Mouse (Mus musculus) MEL (cell line): ENCODE measurements at regions not wholly inside any gene's neighbourhood (a gene's known extent, or its start where the extent isn't known, plus 50 kb on each side); places are given as distances from the start of the nearest gene placed in this dataset.

Experiments
- DNase-seq: peaks from one replicate; pipeline ENCODE4 v3.0.0; 2011; ENCODE audit warnings: low read depth, low spot score
- H3K27ac ChIP-seq: 2 replicates; pipeline ENCODE4 v1.5.1; 2012; ENCODE audit warnings: low read depth, mild to moderate bottlenecking, control low read depth, low read length, moderate library complexity; ENCODE audit not compliant: control insufficient read depth
- H3K27me3 ChIP-seq, 2 experiments: fragments of 150-350 bp in 1 of 2; sonication (generic) in 1 of 2; 2 replicates each; pipeline ENCODE4 v1.6.1; 2012; ENCODE audit warnings: low read length in 2 of 2, mild to moderate bottlenecking in 2 of 2, improper control_type of control experiment in 1 of 2, moderate library complexity in 1 of 2; ENCODE audit not compliant: insufficient read depth in 2 of 2, control insufficient read depth in 1 of 2
- H3K36me3 ChIP-seq, 2 experiments: 2 replicates each; pipeline ENCODE4 v1.6.1; 2012 to 2014; ENCODE audit warnings: low read length in 2 of 2, improper control_type of control experiment in 1 of 2, inconsistent platforms in 1 of 2, mild to moderate bottlenecking in 1 of 2; ENCODE audit not compliant: insufficient read depth in 2 of 2, control insufficient read depth in 1 of 2
- H3K4me1 ChIP-seq, 2 experiments: fragments of 150-350 bp in 1 of 2; sonication (generic) in 1 of 2; 2 replicates each; pipeline ENCODE4 v1.6.1; 2012; ENCODE audit warnings: low read length in 2 of 2, improper control_type of control experiment in 1 of 2, mild to moderate bottlenecking in 1 of 2; ENCODE audit not compliant: insufficient read depth in 2 of 2, control insufficient read depth in 1 of 2
- H3K4me3 ChIP-seq, 2 experiments: fragments of 150-350 bp in 1 of 2; sonication (generic) in 1 of 2; 2 replicates each; pipeline ENCODE4 v1.5.1; 2012; ENCODE audit warnings: low read depth in 2 of 2, low read length in 2 of 2, mild to moderate bottlenecking in 2 of 2, moderate library complexity in 2 of 2, control low read depth in 1 of 2, improper control_type of control experiment in 1 of 2; ENCODE audit not compliant: control insufficient read depth in 1 of 2, insufficient read depth in 1 of 2
- H3K79me2 ChIP-seq: 2 replicates; pipeline ENCODE4 v1.6.1; 2012; ENCODE audit warnings: mild to moderate bottlenecking, low read length, moderate library complexity; ENCODE audit not compliant: control insufficient read depth, poor library complexity, insufficient read depth
- H3K9ac ChIP-seq: 2 replicates; pipeline ENCODE4 v1.6.1; 2012; ENCODE audit warnings: low read depth, mild to moderate bottlenecking, control low read depth, low read length, moderate library complexity; ENCODE audit not compliant: control insufficient read depth, poor library complexity, severe bottlenecking
- H3K9me3 ChIP-seq: fragments of 150-350 bp; sonication (generic); replicated peaks from 2 replicates; pipeline ENCODE4 v1.6.1; 2012; ENCODE audit warnings: mild to moderate bottlenecking, low read length, improper control_type of control experiment, moderate library complexity; ENCODE audit not compliant: insufficient read depth
- BHLHE40 ChIP-seq: IDR thresholded peaks from 2 replicates; pipeline ENCODE4 v1.6.1; 2012; ENCODE audit warnings: low read depth, mild to moderate bottlenecking, inconsistent platforms, low read length, improper control_type of control experiment, borderline replicate concordance
- CHD1 ChIP-seq: IDR thresholded peaks from 2 replicates; pipeline ENCODE4 v1.6.1; 2012; ENCODE audit warnings: low read depth, mild to moderate bottlenecking, inconsistent platforms, low read length, improper control_type of control experiment
- CHD2 ChIP-seq: IDR thresholded peaks from 2 replicates; pipeline ENCODE4 v1.6.1; 2011; ENCODE audit warnings: low read length, improper control_type of control experiment
- EP300 ChIP-seq, 2 experiments: IDR thresholded peaks; 2 replicates each; pipeline ENCODE4 v1.6.1; 2011; ENCODE audit warnings: improper control_type of control experiment in 2 of 2, low read length in 2 of 2, low read depth in 1 of 2, mild to moderate bottlenecking in 1 of 2
- ETS1 ChIP-seq: IDR thresholded peaks from 2 replicates; pipeline ENCODE4 v1.6.1; 2012; ENCODE audit warnings: low read depth, mild to moderate bottlenecking, inconsistent platforms, low read length, improper control_type of control experiment, moderate library complexity
- GABPA ChIP-seq: IDR thresholded peaks from 2 replicates; pipeline ENCODE4 v1.6.1; 2012; ENCODE audit warnings: low read depth, mild to moderate bottlenecking, inconsistent platforms, low read length, improper control_type of control experiment, moderate library complexity
- KAT2A ChIP-seq: conservative IDR thresholded peaks from 2 replicates; pipeline ENCODE4 v1.6.1; 2012; ENCODE audit warnings: low read depth, low read length, improper control_type of control experiment, inconsistent platforms
- MAFK ChIP-seq: IDR thresholded peaks from 2 replicates; pipeline ENCODE4 v1.6.1; 2011; ENCODE audit warnings: low read depth, mild to moderate bottlenecking, low read length, improper control_type of control experiment, borderline replicate concordance
- MAX ChIP-seq: IDR thresholded peaks from 2 replicates; pipeline ENCODE4 v1.6.1; 2011; ENCODE audit warnings: low read length, improper control_type of control experiment
- MXI1 ChIP-seq: IDR thresholded peaks from 2 replicates; pipeline ENCODE4 v1.6.1; 2011; ENCODE audit warnings: mild to moderate bottlenecking, low read depth, low read length, improper control_type of control experiment
- MYB ChIP-seq: IDR thresholded peaks from 2 replicates; pipeline ENCODE4 v1.6.1; 2011; ENCODE audit warnings: mild to moderate bottlenecking, low read depth, low read length, improper control_type of control experiment
- MYC ChIP-seq: IDR thresholded peaks from 2 replicates; pipeline ENCODE4 v1.6.1; 2011; ENCODE audit warnings: low read depth, mild to moderate bottlenecking, low read length, improper control_type of control experiment, moderate library complexity
- NELFE ChIP-seq: IDR thresholded peaks from 2 replicates; pipeline ENCODE4 v1.6.1; 2011; ENCODE audit warnings: low read depth, low read length, improper control_type of control experiment
- NRF1 ChIP-seq: IDR thresholded peaks from 2 replicates; pipeline ENCODE4 v1.6.1; 2014; ENCODE audit warnings: low read depth, mild to moderate bottlenecking, inconsistent platforms, low read length, improper control_type of control experiment, moderate library complexity; ENCODE audit not compliant: poor library complexity, insufficient read depth, severe bottlenecking
- POLR2A ChIP-seq, 2 experiments: IDR thresholded peaks; 2 replicates each; pipeline ENCODE4 v1.6.1; 2011 to 2012; ENCODE audit warnings: low read length in 2 of 2, mild to moderate bottlenecking in 2 of 2, control low read depth in 1 of 2, improper control_type of control experiment in 1 of 2, low read depth in 1 of 2, moderate library complexity in 1 of 2; ENCODE audit not compliant: control insufficient read depth in 1 of 2, insufficient read depth in 1 of 2, poor library complexity in 1 of 2
- POLR2AphosphoS2 ChIP-seq: IDR thresholded peaks from 2 replicates; pipeline ENCODE4 v1.6.1; 2011; ENCODE audit warnings: low read length, improper control_type of control experiment
- POLR2AphosphoS5 ChIP-seq: IDR thresholded peaks from 2 replicates; pipeline ENCODE4 v1.6.1; 2012; ENCODE audit warnings: low read depth, borderline replicate concordance, mild to moderate bottlenecking, inconsistent platforms, low read length, moderate library complexity, mixed read lengths
- RAD21 ChIP-seq: IDR thresholded peaks from 2 replicates; pipeline ENCODE4 v1.6.1; 2011; ENCODE audit warnings: mild to moderate bottlenecking, low read depth, low read length, improper control_type of control experiment
- SMC3 ChIP-seq: IDR thresholded peaks from 2 replicates; pipeline ENCODE4 v1.6.1; 2011; ENCODE audit warnings: low read depth, low read length, improper control_type of control experiment
- TCF12 ChIP-seq: IDR thresholded peaks from 2 replicates; pipeline ENCODE4 v1.6.1; 2014; ENCODE audit warnings: low read depth, mild to moderate bottlenecking, inconsistent platforms, low read length, improper control_type of control experiment, moderate library complexity
- UBTF ChIP-seq: IDR thresholded peaks from 2 replicates; pipeline ENCODE4 v1.6.1; 2012; ENCODE audit warnings: low read depth, mild to moderate bottlenecking, inconsistent platforms, low read length, improper control_type of control experiment, moderate library complexity, borderline replicate concordance; ENCODE audit not compliant: insufficient read depth
- USF1 ChIP-seq: IDR thresholded peaks from 2 replicates; pipeline ENCODE4 v1.6.1; 2014; ENCODE audit warnings: low read depth, mild to moderate bottlenecking, inconsistent platforms, low read length, improper control_type of control experiment, moderate library complexity
- ZNF384 ChIP-seq: IDR thresholded peaks from 2 replicates; pipeline ENCODE4 v1.6.1; 2012; ENCODE audit warnings: low read depth, mild to moderate bottlenecking, inconsistent platforms, low read length, improper control_type of control experiment

DNA sequence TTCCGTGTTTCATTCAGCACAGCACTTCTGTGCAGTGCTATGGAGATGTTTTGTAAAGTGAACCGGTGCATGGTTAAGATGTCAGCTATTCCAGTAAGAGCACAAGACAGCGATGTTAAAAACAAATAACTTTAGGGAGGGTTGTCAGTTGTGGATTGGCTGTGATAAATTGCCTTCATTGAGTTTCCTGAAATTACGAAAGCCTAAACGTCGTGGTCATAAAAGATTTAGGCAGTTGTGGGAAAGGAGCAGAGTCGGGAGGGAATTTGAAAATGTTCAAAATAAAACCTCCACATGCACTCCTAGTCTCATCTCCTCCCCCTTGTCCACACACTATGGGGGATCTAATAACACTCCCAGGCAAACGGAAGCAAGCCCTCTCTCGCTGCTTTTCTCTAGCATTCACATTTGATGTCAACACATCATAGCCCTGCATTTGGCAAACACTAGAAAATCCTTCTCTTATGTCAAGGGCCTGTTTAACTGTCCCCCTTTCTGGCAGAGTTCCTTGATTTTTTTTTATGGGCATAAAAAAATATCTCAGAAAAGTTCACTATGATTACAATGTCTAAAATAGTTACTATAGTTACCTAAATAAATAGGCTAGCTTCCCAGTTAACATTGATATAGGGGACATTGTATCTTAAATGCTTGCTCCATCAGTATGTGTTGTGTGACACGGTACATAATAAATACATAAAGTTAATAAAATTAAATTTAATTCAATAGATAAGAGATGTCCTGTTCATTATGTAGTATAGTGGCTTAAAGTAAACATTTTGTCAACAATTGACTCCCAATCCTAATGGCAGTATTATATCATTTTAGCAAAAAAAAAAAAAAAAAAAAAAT, 589.2 kb upstream of the Kif18a start:
- H3K9ac ChIP-seq = no peak overlapping the region
- DNase-seq = no peak
- no peaks in the 10 kb centered on the region; a peak in 2 of 4 replicates for H3K36me3 ChIP-seq
- H3K4me3 ChIP-seq = no peak overlapping the region
- H3K4me1 ChIP-seq = no peaks in the 10 kb centered on the region; a peak in 1 of 4 replicates
- H3K9me3 ChIP-seq = no peaks in the 10 kb centered on the region
- no peak overlapping the region for H3K27ac ChIP-seq
- H3K27me3 ChIP-seq = no peaks in the 10 kb centered on the region
- TF ChIP-seq ETS1 (no peak), TCF12 (no peak), POLR2A (IDR thresholded peaks at IDR 0.05; ENCODE audit: control insufficient read depth in 1 of 2, insufficient read depth in 1 of 2, low read depth in 1 of 2, low read length in 2 of 2, poor library complexity in 1 of 2) (no peak), POLR2AphosphoS2 (no peak)
- H3K79me2 ChIP-seq = no peaks in the 10 kb centered on the region

DNA sequence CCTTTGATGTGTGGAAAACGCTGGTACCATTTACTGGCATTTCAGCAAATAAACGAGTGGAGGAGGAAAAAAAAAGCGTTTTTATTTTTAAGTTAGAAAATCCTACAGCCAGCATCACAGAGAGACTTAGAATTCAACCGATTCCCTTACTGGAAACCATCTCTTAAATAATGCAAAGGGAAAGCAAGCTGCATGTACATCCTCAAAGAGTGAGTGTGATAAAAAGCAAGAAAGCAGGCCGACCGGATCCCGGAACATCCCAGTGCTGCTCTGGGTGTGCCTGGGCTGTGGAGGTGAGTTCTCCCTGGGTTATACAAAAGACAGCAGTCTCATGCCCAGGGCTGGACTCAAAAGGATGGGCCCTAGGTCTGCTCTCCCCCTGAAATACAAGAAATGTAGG, 579.2 kb upstream of the Kif18a start:
- Histone ChIP-seq H3K9me3 (no peaks in the 10 kb centered on the region), H3K27ac (no peak overlapping the region), H3K79me2 (no peaks in the 10 kb centered on the region), H3K4me3 (no peak overlapping the region), H3K36me3 (no peaks in the 10 kb centered on the region), H3K9ac (no peak overlapping the region), H3K4me1 (no peaks in the 10 kb centered on the region), H3K27me3 (no peaks in the 10 kb centered on the region)
- TF ChIP-seq KAT2A (no peak), MYC (no peak), CHD1 (no peak), USF1 (no peak), POLR2AphosphoS5 (no peak), TCF12 (no peak), NRF1 (no peak), NELFE (no peak), UBTF (no peak), RAD21 (no peak), EP300 (IDR thresholded peaks at IDR 0.05; ENCODE audit: low read depth in 1 of 2, low read length in 2 of 2) (no peak), MXI1 (no peak), BHLHE40 (no peak), MAFK (no peak), GABPA (no peak), MAX (no peak), MYB (no peak), ZNF384 (no peak), SMC3 (no peak), CHD2 (no peak)
- no peak for DNase-seq
